Mouse (Mus musculus) G1E (cell line): ENCODE data around the gene Ifngr2.

ENCODE experiments used
- CTCF ChIP-seq: IDR thresholded peaks from 2 replicates; pipeline ENCODE4 v1.5.1; 2012; ENCODE audit warnings: low read depth, low read length, inconsistent platforms, mixed read lengths
- GATA1 ChIP-seq: IDR thresholded peaks from 2 replicates; pipeline ENCODE4 v1.6.1; 2012; ENCODE audit warnings: borderline replicate concordance, low read length, inconsistent platforms, mixed read lengths
- GATA2 ChIP-seq: IDR thresholded peaks from 2 replicates; pipeline ENCODE4 v1.6.1; 2012; ENCODE audit warnings: low read depth, low read length, inconsistent platforms, borderline replicate concordance
- POLR2AphosphoS5 ChIP-seq: IDR thresholded peaks from 2 replicates; pipeline ENCODE4 v1.6.1; 2012; ENCODE audit warnings: low read depth, low read length, inconsistent platforms; ENCODE audit not compliant: insufficient replicate concordance
- TAL1 ChIP-seq: conservative IDR thresholded peaks from 2 replicates; pipeline ENCODE4 v1.6.1; 2012; ENCODE audit warnings: low read depth, low read length, inconsistent platforms, mixed read lengths

DNA sequence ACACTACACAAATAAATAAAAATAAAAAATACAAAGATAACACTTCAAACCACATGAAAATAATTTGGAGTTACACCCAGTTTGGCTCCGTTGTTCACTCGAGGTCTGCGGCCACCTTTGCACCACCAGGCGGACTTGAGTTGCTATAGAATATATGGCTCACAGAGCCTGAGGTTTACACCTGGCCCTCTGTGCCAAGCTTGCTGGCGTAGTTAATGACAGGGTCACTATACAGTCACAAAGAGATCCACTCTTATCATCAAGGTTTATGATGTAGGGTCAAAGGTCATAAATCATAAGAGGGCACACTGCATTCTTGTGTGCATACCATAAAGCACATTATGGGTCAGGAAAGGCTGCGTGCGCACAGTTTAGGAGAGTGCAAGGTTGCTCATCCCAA lies 19.1 kb downstream of the Ifngr2 start:
- TF ChIP-seq CTCF (no peak), GATA1 (no peak), GATA2 (no peak), TAL1 (no peak), POLR2AphosphoS5 (no peak)
